Mouse (Mus musculus): ENCODE measurements around the gene Aff3. TPM values are rescaled to one million over a fixed set of nuclear protein-coding genes. Genes with fewer than 3 reads are reported as not detected.

Gene Aff3
- polyA plus RNA-seq, 1 experiment: 16.9 TPM

GRCm38 (mm10) chr1:38582328-38582727, 82.4 kb downstream of the Aff3 start:
- WGBS: 64% methylated on average over 9 of the region's 9 CpGs
- no peak for TF ChIP-seq CTCF (IDR thresholded peaks at IDR 0.05; ENCODE audit: insufficient read depth, low read length)
- TF ChIP-seq POLR2A (IDR thresholded peaks at IDR 0.05; ENCODE audit: borderline replicate concordance, extremely low read depth, low read depth, low read length): no peak
- DNase-seq: no peak
- H3K4me1 ChIP-seq (ENCODE audit: control insufficient read depth, insufficient read depth, low read length): peaks cover 9% of the 10 kb centered on the region
- H3K4me3 ChIP-seq (replicated peaks; ENCODE audit: extremely low read depth, low read depth, low read length): no peak overlapping the region

- 37% methylated on average over 2 of the region's 2 CpGs for WGBS
- Histone ChIP-seq H3K4me1 (ENCODE audit: control insufficient read depth, insufficient read depth, low read length) (peaks cover 3% of the 10 kb centered on the region), H3K4me3 (replicated peaks; ENCODE audit: extremely low read depth, low read depth, low read length) (no peak overlapping the region)
- no peak for DNase-seq
- TF ChIP-seq CTCF (IDR thresholded peaks at IDR 0.05; ENCODE audit: insufficient read depth, low read length) (no peak), POLR2A (IDR thresholded peaks at IDR 0.05; ENCODE audit: borderline replicate concordance, extremely low read depth, low read depth, low read length) (no peak)
These were observed 84.2 kb downstream of the Aff3 start for GRCm38 (mm10) chr1:38580572-38580971.

GRCm38 (mm10) chr1:38578339-38578738, 86.4 kb downstream of the Aff3 start:
- WGBS: 41% methylated on average over 5 of the region's 5 CpGs
- TF ChIP-seq POLR2A (IDR thresholded peaks at IDR 0.05; ENCODE audit: borderline replicate concordance, extremely low read depth, low read depth, low read length) (no peak), CTCF (IDR thresholded peaks at IDR 0.05; ENCODE audit: insufficient read depth, low read length) (no peak)
- Histone ChIP-seq H3K4me1 (ENCODE audit: control insufficient read depth, insufficient read depth, low read length) (peaks cover 3% of the 10 kb centered on the region), H3K4me3 (replicated peaks; ENCODE audit: extremely low read depth, low read depth, low read length) (no peak overlapping the region)
- no peak for DNase-seq

GRCm38 (mm10) chr1:38567791-38568190, 97.0 kb downstream of the Aff3 start:
- no peak overlapping the region for H3K4me3 ChIP-seq (replicated peaks; ENCODE audit: extremely low read depth, low read depth, low read length)
- DNase-seq: no peak
- WGBS: 65% methylated on average over 3 of the region's 3 CpGs
- no peaks in the 10 kb centered on the region; the same call in 1 of the 2 replicates for H3K4me1 ChIP-seq (ENCODE audit: control insufficient read depth, insufficient read depth, low read length)
- TF ChIP-seq CTCF (IDR thresholded peaks at IDR 0.05; ENCODE audit: insufficient read depth, low read length) (no peak), POLR2A (IDR thresholded peaks at IDR 0.05; ENCODE audit: borderline replicate concordance, extremely low read depth, low read depth, low read length) (no peak)

GRCm38 (mm10) chr1:38566101-38566678, 98.6 kb downstream of the Aff3 start:
- 52% methylated on average over 9 of the region's 9 CpGs for WGBS
- Histone ChIP-seq H3K4me1 (ENCODE audit: control insufficient read depth, insufficient read depth, low read length) (peaks cover 5% of the 10 kb centered on the region), H3K4me3 (replicated peaks; ENCODE audit: extremely low read depth, low read depth, low read length) (no peak overlapping the region)
- DNase-seq: no peak
- TF ChIP-seq CTCF (IDR thresholded peaks at IDR 0.05; ENCODE audit: insufficient read depth, low read length) (no peak), POLR2A (IDR thresholded peaks at IDR 0.05; ENCODE audit: borderline replicate concordance, extremely low read depth, low read depth, low read length) (no peak)

GRCm38 (mm10) chr1:38565295-38565777, 99.4 kb downstream of the Aff3 start:
- TF ChIP-seq POLR2A (IDR thresholded peaks at IDR 0.05; ENCODE audit: borderline replicate concordance, extremely low read depth, low read depth, low read length) (no peak), CTCF (IDR thresholded peaks at IDR 0.05; ENCODE audit: insufficient read depth, low read length) (no peak)
- WGBS: 78% methylated on average over 7 of the region's 7 CpGs
- no peak for DNase-seq
- peaks cover 9% of the 10 kb centered on the region for H3K4me1 ChIP-seq (ENCODE audit: control insufficient read depth, insufficient read depth, low read length)
- no peak overlapping the region for H3K4me3 ChIP-seq (replicated peaks; ENCODE audit: extremely low read depth, low read depth, low read length)

GRCm38 (mm10) chr1:38562397-38563199, 102.2 kb downstream of the Aff3 start:
- Histone ChIP-seq H3K4me1 (ENCODE audit: control insufficient read depth, insufficient read depth, low read length) (peaks cover 9% of the 10 kb centered on the region), H3K4me3 (replicated peaks; ENCODE audit: extremely low read depth, low read depth, low read length) (no peak overlapping the region)
- TF ChIP-seq CTCF (IDR thresholded peaks at IDR 0.05; ENCODE audit: insufficient read depth, low read length) (no peak), POLR2A (IDR thresholded peaks at IDR 0.05; ENCODE audit: borderline replicate concordance, extremely low read depth, low read depth, low read length) (no peak)
- 34% methylated on average over 11 of the region's 11 CpGs for WGBS
- DNase-seq: no peak

- 69% methylated on average over 7 of the region's 7 CpGs for WGBS
- no peak for DNase-seq
- no peak for TF ChIP-seq POLR2A (IDR thresholded peaks at IDR 0.05; ENCODE audit: borderline replicate concordance, extremely low read depth, low read depth, low read length)
- no peak for TF ChIP-seq CTCF (IDR thresholded peaks at IDR 0.05; ENCODE audit: insufficient read depth, low read length)
- H3K4me1 ChIP-seq (ENCODE audit: control insufficient read depth, insufficient read depth, low read length): peaks cover 9% of the 10 kb centered on the region
- H3K4me3 ChIP-seq (replicated peaks; ENCODE audit: extremely low read depth, low read depth, low read length): no peak overlapping the region
These were observed 103.4 kb downstream of the Aff3 start for GRCm38 (mm10) chr1:38561331-38561730.

GRCm38 (mm10) chr1:38560666-38561065, 104.1 kb downstream of the Aff3 start:
- Histone ChIP-seq H3K4me3 (replicated peaks; ENCODE audit: extremely low read depth, low read depth, low read length) (no peak overlapping the region), H3K4me1 (ENCODE audit: control insufficient read depth, insufficient read depth, low read length) (peaks cover 9% of the 10 kb centered on the region)
- 61% methylated on average over 9 of the region's 9 CpGs for WGBS
- DNase-seq: no peak
- TF ChIP-seq POLR2A (IDR thresholded peaks at IDR 0.05; ENCODE audit: borderline replicate concordance, extremely low read depth, low read depth, low read length): no peak
- TF ChIP-seq CTCF (IDR thresholded peaks at IDR 0.05; ENCODE audit: insufficient read depth, low read length): no peak

Data from lung, adult 2 months (tissue).